Mouse (Mus musculus): ENCODE data around the gene Trpc4ap. TPM values are rescaled to one million over a fixed set of nuclear protein-coding genes. Genes with fewer than 3 reads are reported as not detected.

Gene Trpc4ap
- polyA plus RNA-seq, 1 experiment = 202 TPM

- TF ChIP-seq CTCF (IDR thresholded peaks at IDR 0.05; ENCODE audit: borderline replicate concordance, extremely low read depth, insufficient read depth, insufficient read length) (no peak), POLR2A (IDR thresholded peaks at IDR 0.05; ENCODE audit: borderline replicate concordance, extremely low read depth, insufficient read depth, insufficient read length, poor library complexity, severe bottlenecking) (no peak)
- DNase-seq (ENCODE audit: low read depth) = no peak
Observed at GRCm38 (mm10) chr2:155604560-155605235, 87.5 kb downstream of the Trpc4ap start.

GRCm38 (mm10) chr2:155603707-155604106 lies 88.5 kb downstream of the Trpc4ap start:
- DNase-seq (ENCODE audit: low read depth) = no peak
- no peak for TF ChIP-seq POLR2A (IDR thresholded peaks at IDR 0.05; ENCODE audit: borderline replicate concordance, extremely low read depth, insufficient read depth, insufficient read length, poor library complexity, severe bottlenecking)
- TF ChIP-seq CTCF (IDR thresholded peaks at IDR 0.05; ENCODE audit: borderline replicate concordance, extremely low read depth, insufficient read depth, insufficient read length) = no peak

- no peak for DNase-seq (ENCODE audit: low read depth)
- TF ChIP-seq POLR2A (IDR thresholded peaks at IDR 0.05; ENCODE audit: borderline replicate concordance, extremely low read depth, insufficient read depth, insufficient read length, poor library complexity, severe bottlenecking) (no peak), CTCF (IDR thresholded peaks at IDR 0.05; ENCODE audit: borderline replicate concordance, extremely low read depth, insufficient read depth, insufficient read length) (no peak)
Observed at GRCm38 (mm10) chr2:155595516-155595915, 96.7 kb downstream of the Trpc4ap start.

GRCm38 (mm10) chr2:155592854-155593283 lies 99.3 kb downstream of the Trpc4ap start:
- TF ChIP-seq CTCF (IDR thresholded peaks at IDR 0.05; ENCODE audit: borderline replicate concordance, extremely low read depth, insufficient read depth, insufficient read length) (no peak), POLR2A (IDR thresholded peaks at IDR 0.05; ENCODE audit: borderline replicate concordance, extremely low read depth, insufficient read depth, insufficient read length, poor library complexity, severe bottlenecking) (no peak)
- DNase-seq (ENCODE audit: low read depth) = no peak

GRCm38 (mm10) chr2:155592137-155592853 lies 99.9 kb downstream of the Trpc4ap start, which contains the start of gene Gss:
Gss (minus strand) TSS chr2:155592810.
- TF ChIP-seq POLR2A (IDR thresholded peaks at IDR 0.05; ENCODE audit: borderline replicate concordance, extremely low read depth, insufficient read depth, insufficient read length, poor library complexity, severe bottlenecking) (peak; percentile 39; the same call in 1 of the 2 replicates), CTCF (IDR thresholded peaks at IDR 0.05; ENCODE audit: borderline replicate concordance, extremely low read depth, insufficient read depth, insufficient read length) (no peak)
- peak; percentile 99 for DNase-seq (ENCODE audit: low read depth)

GRCm38 (mm10) chr2:155591676-155592075 lies 100.5 kb downstream of the Trpc4ap start:
- TF ChIP-seq CTCF (IDR thresholded peaks at IDR 0.05; ENCODE audit: borderline replicate concordance, extremely low read depth, insufficient read depth, insufficient read length) (no peak), POLR2A (IDR thresholded peaks at IDR 0.05; ENCODE audit: borderline replicate concordance, extremely low read depth, insufficient read depth, insufficient read length, poor library complexity, severe bottlenecking) (no peak)
- DNase-seq (ENCODE audit: low read depth) = peak; percentile 26

GRCm38 (mm10) chr2:155590876-155591275 lies 101.3 kb downstream of the Trpc4ap start:
- TF ChIP-seq POLR2A (IDR thresholded peaks at IDR 0.05; ENCODE audit: borderline replicate concordance, extremely low read depth, insufficient read depth, insufficient read length, poor library complexity, severe bottlenecking) (no peak), CTCF (IDR thresholded peaks at IDR 0.05; ENCODE audit: borderline replicate concordance, extremely low read depth, insufficient read depth, insufficient read length) (no peak)
- no peak for DNase-seq (ENCODE audit: low read depth)

GRCm38 (mm10) chr2:155589521-155589920 lies 102.7 kb downstream of the Trpc4ap start:
- no peak for DNase-seq (ENCODE audit: low read depth)
- no peak for TF ChIP-seq CTCF (IDR thresholded peaks at IDR 0.05; ENCODE audit: borderline replicate concordance, extremely low read depth, insufficient read depth, insufficient read length)
- TF ChIP-seq POLR2A (IDR thresholded peaks at IDR 0.05; ENCODE audit: borderline replicate concordance, extremely low read depth, insufficient read depth, insufficient read length, poor library complexity, severe bottlenecking) = no peak

- no peak for DNase-seq (ENCODE audit: low read depth)
- TF ChIP-seq CTCF (IDR thresholded peaks at IDR 0.05; ENCODE audit: borderline replicate concordance, extremely low read depth, insufficient read depth, insufficient read length) = no peak
- TF ChIP-seq POLR2A (IDR thresholded peaks at IDR 0.05; ENCODE audit: borderline replicate concordance, extremely low read depth, insufficient read depth, insufficient read length, poor library complexity, severe bottlenecking) = no peak
Observed at GRCm38 (mm10) chr2:155588136-155588535, 104.0 kb downstream of the Trpc4ap start.

- no peak for DNase-seq (ENCODE audit: low read depth)
- TF ChIP-seq CTCF (IDR thresholded peaks at IDR 0.05; ENCODE audit: borderline replicate concordance, extremely low read depth, insufficient read depth, insufficient read length) = no peak
- TF ChIP-seq POLR2A (IDR thresholded peaks at IDR 0.05; ENCODE audit: borderline replicate concordance, extremely low read depth, insufficient read depth, insufficient read length, poor library complexity, severe bottlenecking) = no peak
Observed at GRCm38 (mm10) chr2:155585486-155585885, 106.7 kb downstream of the Trpc4ap start.

GRCm38 (mm10) chr2:155585082-155585481 lies 107.1 kb downstream of the Trpc4ap start:
- no peak for DNase-seq (ENCODE audit: low read depth)
- TF ChIP-seq CTCF (IDR thresholded peaks at IDR 0.05; ENCODE audit: borderline replicate concordance, extremely low read depth, insufficient read depth, insufficient read length) (no peak), POLR2A (IDR thresholded peaks at IDR 0.05; ENCODE audit: borderline replicate concordance, extremely low read depth, insufficient read depth, insufficient read length, poor library complexity, severe bottlenecking) (no peak)

Other genes starting within 250 kb of the Trpc4ap start
- 56.8 and 75.2 TPM in 2 replicates for gene Ncoa6, start 218.5 kb downstream of the Trpc4ap start, polyA plus RNA-seq (2012; rRNA removed)
- gene Acss2, start 174.4 kb downstream of the Trpc4ap start, polyA plus RNA-seq (2012; rRNA removed) = 26.5 and 29.5 TPM in 2 replicates
- gene Ggt7, start 174.1 kb downstream of the Trpc4ap start, polyA plus RNA-seq (2012; rRNA removed) = 160 and 237 TPM in 2 replicates
- 10.1 and 11.8 TPM in 2 replicates for gene Gss, start 99.6 kb downstream of the Trpc4ap start, polyA plus RNA-seq (2012; rRNA removed)
- gene Myh7b, start 81.2 kb downstream of the Trpc4ap start, polyA plus RNA-seq (2012; rRNA removed) = 0.48 and 0.53 TPM in 2 replicates
- 58.4 and 84.7 TPM in 2 replicates for gene Edem2, start 37.1 kb upstream of the Trpc4ap start, polyA plus RNA-seq (2012; rRNA removed)
- gene Gm17581, start 43.5 kb upstream of the Trpc4ap start, polyA plus RNA-seq (2012; rRNA removed) = not detected in 2 replicates
- 2.4 and 3.1 TPM in 2 replicates for gene Procr, start 58.7 kb upstream of the Trpc4ap start, polyA plus RNA-seq (2012; rRNA removed)
- gene Mmp24, start 83.0 kb upstream of the Trpc4ap start, polyA plus RNA-seq (2012; rRNA removed) = 65.2 and 81.3 TPM in 2 replicates
- 21.5 and 26.5 TPM in 2 replicates for gene BC029722, start 127.0 kb upstream of the Trpc4ap start, polyA plus RNA-seq (2012; rRNA removed)
- 88.8 and 100.0 TPM in 2 replicates for gene Eif6, start 134.5 kb upstream of the Trpc4ap start, polyA plus RNA-seq (2012; rRNA removed)
- gene Fam83c, start 142.5 kb upstream of the Trpc4ap start, polyA plus RNA-seq (2012; rRNA removed) = 0.04 TPM in 2 replicates
- gene Uqcc1, start 237.9 kb upstream of the Trpc4ap start, polyA plus RNA-seq (2012; rRNA removed) = 40.4 and 44.9 TPM in 2 replicates
- gene Gm15557, start 248.3 kb upstream of the Trpc4ap start, polyA plus RNA-seq (2012; rRNA removed) = not detected in 2 replicates

Measured in brain, embryonic 14.5 days (tissue).